Mouse (Mus musculus) lung, embryonic 14.5 days (tissue): ENCODE results near the gene BC051019. TPM values are rescaled to one million over a fixed set of nuclear protein-coding genes. Genes with fewer than 3 reads are reported as not detected.
A peak's percentile ranks its signal among the peaks of the same experiment; 100 is the strongest.

Experiments used
- ATAC-seq: fragments of 200-750 bp; cut with Nextera tagmentation; 2 replicates; pipeline ENCODE4 v1.8.0; 2017; ENCODE audit warnings: mild to moderate bottlenecking, moderate TSS enrichment, moderate library complexity; ENCODE audit not compliant: insufficient read depth
- DNase-seq: peaks from one replicate; pipeline ENCODE4 v3.0.0-alpha.2; 2015
- H3K27ac ChIP-seq: fragments of 300-500 bp; sonication (generic); 2 replicates; pipeline ENCODE4 v1.5.1; 2014; ENCODE audit warnings: low read depth, mild to moderate bottlenecking, moderate library complexity
- H3K27me3 ChIP-seq: fragments of 300-500 bp; sonication (generic); 2 replicates; pipeline ENCODE4 v1.6.1; 2014; ENCODE audit warnings: low read length, control low read depth; ENCODE audit not compliant: insufficient read depth
- H3K36me3 ChIP-seq: fragments of 300-500 bp; sonication (generic); 2 replicates; pipeline ENCODE4 v1.6.1; 2014; ENCODE audit warnings: control low read depth; ENCODE audit not compliant: insufficient read depth
- H3K4me1 ChIP-seq: fragments of 300-500 bp; sonication (generic); 2 replicates; pipeline ENCODE4 v1.6.1; 2014; ENCODE audit warnings: antibody characterized with exemption, control low read depth; ENCODE audit not compliant: insufficient read depth
- H3K4me2 ChIP-seq: fragments of 300-500 bp; sonication (generic); 2 replicates; pipeline ENCODE4 v1.6.1; 2014; ENCODE audit warnings: mild to moderate bottlenecking
- H3K4me3 ChIP-seq: fragments of 300-500 bp; sonication (generic); 2 replicates; pipeline ENCODE4 v1.5.1; 2014; ENCODE audit warnings: low read depth, low read length
- H3K9ac ChIP-seq: fragments of 300-500 bp; sonication (generic); 2 replicates; pipeline ENCODE4 v1.6.1; 2014
- H3K9me3 ChIP-seq: fragments of 300-500 bp; sonication (generic); 2 replicates; pipeline ENCODE4 v1.6.1; 2016; ENCODE audit warnings: low read depth, low read length, control low read depth
- CTCF ChIP-seq: IDR thresholded peaks from 2 replicates; pipeline ENCODE4 v1.5.1; 2016; ENCODE audit warnings: antibody characterized with exemption, low read depth
- WGBS: fragments of 180-500 bp; shearing (Covaris S2); extraction: QIAGEN DNeasy Blood & Tissue Kit; methylation state at CpG from one replicate; pipeline ENCODE4 v1.1.7; 2014; 5-methylcytosine and 5-hydroxymethylcytosine counted together
- polyA plus RNA-seq: library from polyadenylated mRNA; unstranded; fragments of >200 nt; fragmentation: Nextera tagmentation; extraction: Ambion mirVana; gene quantifications from 2 replicates; pipeline ENCODE4 v1.2.1, GENCODE M21; 2014

BC051019 gene
- polyA plus RNA-seq, 1 experiment from 2014 or later, result not detected

GRCm38 (mm10) chr7:109752008-109752925, 28.6 kb upstream of the BC051019 start, which contains the start of gene Tmem9b:
TSS of gene Tmem9b (minus strand) at chr7:109752875.
- peak; percentile 90 for DNase-seq
- ATAC-seq, result peak; percentile 91
- no peaks in the 10 kb centered on the region; the same call in 1 of the 2 replicates for H3K4me1 ChIP-seq
- WGBS, result under 1% methylated on average over 74 of the region's 74 CpGs
- H3K4me2 ChIP-seq, result peak within 1 kb of the TSS; percentile 76
- H3K36me3 ChIP-seq, result no peaks in the 10 kb centered on the region
- H3K27me3 ChIP-seq, result no peaks in the 10 kb centered on the region
- peak; percentile 32; the same call in 1 of the 2 replicates for TF ChIP-seq CTCF
- no peaks in the 10 kb centered on the region for H3K9me3 ChIP-seq
- H3K27ac ChIP-seq, result peak within 1 kb of the TSS; percentile 75
- H3K4me3 ChIP-seq, result peak within 1 kb of the TSS; percentile 85
- H3K9ac ChIP-seq, result peak within 1 kb of the TSS; percentile 92

- Histone ChIP-seq H3K4me1 (no peaks in the 10 kb centered on the region; the same call in 1 of the 2 replicates), H3K4me2 (peak overlapping the region; percentile 76), H3K9ac (peak overlapping the region; percentile 92), H3K27me3 (no peaks in the 10 kb centered on the region), H3K27ac (peak overlapping the region; percentile 75), H3K9me3 (no peaks in the 10 kb centered on the region), H3K36me3 (no peaks in the 10 kb centered on the region), H3K4me3 (peak overlapping the region; percentile 85)
- ATAC-seq (peak; percentile 2; the same call in 1 of the 2 replicates), DNase-seq (no peak)
- no peak for TF ChIP-seq CTCF
- WGBS, result 2% methylated on average over 13 of the region's 13 CpGs
Measured at GRCm38 (mm10) chr7:109751427-109752007, 27.9 kb upstream of the BC051019 start.

GRCm38 (mm10) chr7:109747747-109748146, 24.1 kb upstream of the BC051019 start:
- DNase-seq, result peak; percentile 46
- H3K9me3 ChIP-seq, result no peaks in the 10 kb centered on the region
- no peak overlapping the region for H3K27ac ChIP-seq
- no peak overlapping the region for H3K9ac ChIP-seq
- H3K27me3 ChIP-seq, result no peaks in the 10 kb centered on the region
- no peak overlapping the region for H3K4me2 ChIP-seq
- peaks cover 11% of the 10 kb centered on the region; the same call in 1 of the 2 replicates for H3K36me3 ChIP-seq
- WGBS, result 24% methylated on average over 1 of the region's 1 CpGs
- H3K4me3 ChIP-seq, result no peak overlapping the region
- TF ChIP-seq CTCF, result peak; percentile 48
- H3K4me1 ChIP-seq, result no peaks in the 10 kb centered on the region; the same call in 1 of the 2 replicates
- ATAC-seq, result no peak

- H3K4me2 ChIP-seq, result no peak overlapping the region
- H3K9ac ChIP-seq, result no peak overlapping the region
- DNase-seq, result no peak
- peaks cover 2% of the 10 kb centered on the region; the same call in 1 of the 2 replicates for H3K4me1 ChIP-seq
- no peak overlapping the region for H3K4me3 ChIP-seq
- no peak overlapping the region for H3K27ac ChIP-seq
- H3K9me3 ChIP-seq, result no peaks in the 10 kb centered on the region
- no peaks in the 10 kb centered on the region for H3K27me3 ChIP-seq
- ATAC-seq, result no peak
- peaks cover 16% of the 10 kb centered on the region; the same call in 1 of the 2 replicates for H3K36me3 ChIP-seq
- WGBS, result 84% methylated on average over 4 of the region's 4 CpGs
- TF ChIP-seq CTCF, result no peak
Measured at GRCm38 (mm10) chr7:109741703-109742102, 18.1 kb upstream of the BC051019 start.

GRCm38 (mm10) chr7:109741060-109741459, 17.4 kb upstream of the BC051019 start:
- peaks cover 23% of the 10 kb centered on the region; the same call in 1 of the 2 replicates for H3K36me3 ChIP-seq
- H3K27me3 ChIP-seq, result no peaks in the 10 kb centered on the region
- WGBS, result 80% methylated on average over 1 of the region's 1 CpGs
- H3K4me1 ChIP-seq, result peaks cover 2% of the 10 kb centered on the region; the same call in 1 of the 2 replicates
- H3K4me3 ChIP-seq, result no peak overlapping the region
- no peak for TF ChIP-seq CTCF
- H3K9me3 ChIP-seq, result no peaks in the 10 kb centered on the region
- H3K9ac ChIP-seq, result no peak overlapping the region
- H3K4me2 ChIP-seq, result no peak overlapping the region
- peak overlapping the region; percentile 24; the same call in 1 of the 2 replicates for H3K27ac ChIP-seq
- ATAC-seq (no peak), DNase-seq (no peak)

- H3K4me1 ChIP-seq, result peaks cover 2% of the 10 kb centered on the region; the same call in 1 of the 2 replicates
- H3K27ac ChIP-seq, result peak overlapping the region; percentile 18; the same call in 1 of the 2 replicates
- H3K4me2 ChIP-seq, result no peak overlapping the region
- H3K4me3 ChIP-seq, result no peak overlapping the region
- peaks cover 28% of the 10 kb centered on the region; the same call in 1 of the 2 replicates for H3K36me3 ChIP-seq
- H3K9me3 ChIP-seq, result no peaks in the 10 kb centered on the region
- TF ChIP-seq CTCF, result no peak
- no peak overlapping the region for H3K9ac ChIP-seq
- peak; percentile 62 for DNase-seq
- ATAC-seq, result peak; percentile 70; the same call in 1 of the 2 replicates
- H3K27me3 ChIP-seq, result no peaks in the 10 kb centered on the region
- 18% methylated on average over 5 of the region's 5 CpGs for WGBS
Measured at GRCm38 (mm10) chr7:109739822-109740370, 16.2 kb upstream of the BC051019 start.
